Mouse (Mus musculus) cortical plate, adult 2 months (tissue): ENCODE data around the gene Atp10b. TPM values are rescaled to one million over a fixed set of nuclear protein-coding genes. Genes with fewer than 3 reads are reported as not detected.

Source experiments
- H3K27ac ChIP-seq: fragments of 200-500 bp; 2 replicates; pipeline ENCODE4 v1.5.1; 2012; ENCODE audit warnings: low read length, control low read depth, inconsistent platforms; ENCODE audit not compliant: insufficient read depth
- H3K4me1 ChIP-seq: fragments of 200-500 bp; 2 replicates; pipeline ENCODE4 v1.6.1; 2011; ENCODE audit warnings: low read length; ENCODE audit not compliant: control insufficient read depth, insufficient read depth
- H3K4me3 ChIP-seq: fragments of 200-500 bp; 2 replicates; pipeline ENCODE4 v1.5.1; 2011; ENCODE audit warnings: mild to moderate bottlenecking, low read length, control low read depth; ENCODE audit not compliant: insufficient read depth
- CTCF ChIP-seq: fragments of 200-500 bp; IDR thresholded peaks from 2 replicates; pipeline ENCODE4 v1.5.1; 2011; ENCODE audit warnings: mild to moderate bottlenecking, control low read depth, low read length; ENCODE audit not compliant: insufficient read depth; ENCODE audit errors: extremely low read depth
- POLR2A ChIP-seq: fragments of 200-500 bp; IDR thresholded peaks from 2 replicates; pipeline ENCODE4 v1.6.1; 2011; ENCODE audit warnings: mild to moderate bottlenecking, low read length, control low read depth; ENCODE audit not compliant: insufficient read depth; ENCODE audit errors: extremely low read depth
- polyA plus RNA-seq: library from polyadenylated mRNA; depleted of rRNA; stranded (reverse); fragments of >200 nt; gene quantifications from 2 replicates; pipeline ENCODE4 v1.2.3, GENCODE M21; 2012

Gene Atp10b
- polyA plus RNA-seq, 1 experiment, result 1.2 TPM

DNA sequence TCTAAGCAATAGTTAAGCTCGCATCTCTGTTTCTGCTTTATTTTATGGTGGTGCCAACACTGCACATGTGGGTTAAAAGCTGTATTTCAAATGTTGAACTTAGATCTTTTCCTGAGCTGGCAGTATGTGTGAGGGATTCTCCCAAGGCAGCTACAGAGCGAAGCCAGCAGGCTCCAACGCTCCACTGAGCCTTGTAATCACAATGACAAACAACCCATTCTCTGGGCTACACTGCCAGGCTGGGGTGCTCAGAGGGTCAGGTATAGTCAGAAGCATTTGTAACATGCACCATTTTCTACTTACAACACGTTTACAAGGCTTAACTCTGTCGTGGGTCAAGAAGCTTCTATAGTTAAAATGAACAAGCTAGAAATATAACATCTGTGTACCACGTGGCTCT, 103.4 kb downstream of the Atp10b start:
- no peak overlapping the region for H3K4me3 ChIP-seq
- no peaks in the 10 kb centered on the region for H3K4me1 ChIP-seq
- TF ChIP-seq POLR2A (no peak), CTCF (no peak)
- no peak overlapping the region for H3K27ac ChIP-seq

DNA sequence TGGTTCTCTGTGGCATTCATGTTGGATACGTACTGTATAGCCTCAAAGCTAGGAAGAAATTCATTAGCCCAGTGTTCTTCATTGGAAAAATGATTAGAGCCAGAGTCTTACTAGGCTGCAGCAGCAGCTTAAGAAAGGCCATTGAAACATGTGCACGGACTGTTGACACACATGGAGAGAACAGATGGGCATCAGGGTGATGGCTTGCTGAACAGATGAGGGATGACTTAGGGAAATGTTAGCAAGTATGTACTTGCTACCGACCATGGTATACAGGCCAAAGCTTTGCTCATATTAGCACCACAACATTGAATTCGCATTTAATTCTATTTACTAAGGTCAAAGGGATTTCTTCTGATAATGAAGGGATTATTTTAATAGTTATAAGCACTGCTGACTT, 105.6 kb downstream of the Atp10b start:
- TF ChIP-seq CTCF (no peak), POLR2A (no peak)
- no peak overlapping the region for H3K27ac ChIP-seq
- no peak overlapping the region for H3K4me3 ChIP-seq
- no peaks in the 10 kb centered on the region for H3K4me1 ChIP-seq

DNA sequence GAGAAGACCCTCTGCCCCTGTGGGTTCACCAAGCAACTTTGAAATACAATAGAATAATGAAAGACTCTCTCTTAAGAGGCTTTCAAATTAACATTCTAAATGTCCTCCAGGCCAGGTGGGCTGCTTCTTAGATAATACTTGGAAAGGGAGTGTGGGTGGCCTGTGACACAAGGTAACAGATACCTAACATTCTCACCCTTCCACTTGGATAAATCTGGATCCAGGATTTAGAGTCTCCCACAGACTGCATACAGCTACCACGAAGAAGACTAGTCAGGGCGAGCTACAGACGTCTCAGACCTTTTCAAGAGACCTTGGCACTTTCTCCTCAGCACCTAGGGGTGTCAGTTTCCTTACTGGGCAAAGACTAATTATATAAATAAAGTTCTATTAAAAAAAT, 107.6 kb downstream of the Atp10b start:
- no peak overlapping the region for H3K27ac ChIP-seq
- TF ChIP-seq POLR2A (no peak), CTCF (no peak)
- H3K4me3 ChIP-seq, result no peak overlapping the region
- H3K4me1 ChIP-seq, result no peaks in the 10 kb centered on the region

DNA sequence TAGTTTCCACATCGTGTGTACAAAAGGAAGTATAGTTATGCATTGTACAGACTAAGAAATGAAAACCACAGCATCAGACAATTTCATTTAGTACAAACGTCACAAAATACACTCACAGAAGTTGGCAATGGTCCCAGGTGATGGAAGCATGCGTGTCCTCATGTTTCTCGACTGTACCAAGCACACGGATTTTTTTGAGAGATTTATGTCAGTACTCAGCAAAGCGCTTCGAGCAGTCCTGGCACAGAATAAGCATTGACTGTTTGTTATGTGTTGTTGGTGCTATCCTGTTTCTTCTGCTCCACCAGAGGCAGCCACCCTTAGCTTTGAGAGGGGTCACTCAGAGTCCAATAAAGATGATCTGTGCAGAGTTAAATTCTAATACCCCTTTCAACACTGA, 108.1 kb downstream of the Atp10b start:
- H3K4me1 ChIP-seq, result no peaks in the 10 kb centered on the region
- no peak for TF ChIP-seq CTCF
- no peak for TF ChIP-seq POLR2A
- H3K27ac ChIP-seq, result no peak overlapping the region
- no peak overlapping the region for H3K4me3 ChIP-seq

DNA sequence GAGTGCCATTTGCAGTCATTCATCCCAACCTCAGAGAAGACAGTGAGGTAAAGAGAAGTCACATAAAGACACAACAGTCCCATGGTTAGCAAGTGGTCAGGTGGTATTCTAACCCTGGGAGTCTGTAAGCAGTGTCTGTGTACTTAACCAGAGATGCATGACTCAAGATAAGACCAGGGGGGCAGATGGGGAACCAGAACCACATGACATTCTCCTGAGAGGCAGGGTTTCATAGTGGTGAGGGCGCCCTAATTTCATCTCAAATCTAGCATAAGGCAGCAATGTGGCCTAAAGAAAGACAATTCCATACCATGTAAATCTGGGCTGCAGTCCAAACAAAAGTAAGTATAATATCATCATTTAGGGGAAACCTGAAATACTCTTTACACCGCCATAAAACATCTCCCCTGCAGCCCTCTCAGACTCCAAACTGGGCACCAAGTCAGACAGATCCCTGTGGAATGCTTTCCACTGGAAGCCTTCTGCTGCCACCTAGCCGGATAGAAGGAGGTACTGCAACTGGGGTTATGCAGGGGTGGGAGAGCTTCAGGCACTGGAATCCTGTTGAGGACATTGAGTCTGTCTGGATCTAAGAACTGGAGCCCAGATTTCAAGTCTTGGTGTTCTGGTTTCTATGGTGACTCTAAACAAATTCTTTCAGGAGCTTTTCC, 114.0 kb downstream of the Atp10b start:
- Histone ChIP-seq H3K4me3 (no peak overlapping the region), H3K4me1 (no peaks in the 10 kb centered on the region), H3K27ac (no peak overlapping the region)
- TF ChIP-seq CTCF (peak; percentile 97), POLR2A (no peak)

DNA sequence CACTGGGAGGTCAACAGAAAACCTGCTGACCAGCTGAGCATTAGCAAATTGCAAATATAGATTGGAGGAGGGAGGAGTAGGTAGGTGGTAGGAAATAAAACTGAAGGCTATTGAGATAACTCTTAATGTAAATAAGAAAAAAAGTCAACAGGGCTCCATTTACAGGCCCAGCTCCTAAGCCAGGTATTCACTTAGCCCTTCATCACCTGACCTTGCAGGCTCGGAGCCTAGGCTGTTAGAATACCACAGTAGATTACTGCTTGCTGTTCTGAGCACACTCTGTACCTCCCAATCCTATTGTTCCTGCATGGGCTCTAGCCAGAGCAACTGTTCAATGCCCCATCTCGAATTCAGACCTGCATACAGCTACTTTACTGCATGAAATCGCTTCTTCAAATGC, 117.8 kb downstream of the Atp10b start:
- no peaks in the 10 kb centered on the region for H3K4me1 ChIP-seq
- no peak for TF ChIP-seq POLR2A
- no peak for TF ChIP-seq CTCF
- H3K27ac ChIP-seq, result no peak overlapping the region
- H3K4me3 ChIP-seq, result no peak overlapping the region

DNA sequence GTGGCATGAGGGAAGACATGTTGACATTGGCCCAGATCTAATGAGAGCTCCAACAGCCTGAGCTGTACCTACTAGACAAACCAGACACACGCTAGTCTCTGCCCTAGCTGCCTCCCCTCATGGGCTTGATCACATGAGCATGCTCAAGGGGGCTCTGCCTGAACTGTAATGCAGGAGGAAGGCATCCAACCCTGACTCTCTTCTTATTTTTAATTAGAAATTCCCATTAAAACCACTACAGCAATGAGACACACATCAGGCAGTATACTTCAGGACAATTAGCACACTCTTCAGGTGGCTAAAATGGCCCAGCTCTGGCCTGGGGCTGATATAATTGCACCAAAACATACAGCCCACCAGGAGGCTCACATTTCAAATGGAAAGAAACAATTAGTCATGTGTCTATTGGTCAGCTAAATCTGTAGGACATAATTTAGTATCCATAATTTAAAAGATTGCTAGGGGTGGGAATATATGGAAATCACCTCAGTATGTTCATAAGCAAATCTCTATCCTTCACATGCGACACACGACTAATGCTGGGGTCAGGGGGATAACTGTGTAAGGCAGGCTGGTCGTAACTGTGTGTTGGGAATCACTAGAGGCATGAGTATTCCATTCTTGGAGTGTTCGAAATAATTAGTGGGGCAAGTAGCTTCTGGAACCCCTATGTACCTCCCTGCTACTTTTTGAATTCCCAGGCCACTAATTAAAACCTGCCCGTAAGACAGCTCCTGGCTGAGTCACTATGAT, 120.0 kb downstream of the Atp10b start:
- Histone ChIP-seq H3K4me3 (no peak overlapping the region), H3K4me1 (no peaks in the 10 kb centered on the region), H3K27ac (no peak overlapping the region)
- TF ChIP-seq CTCF (no peak), POLR2A (no peak)

DNA sequence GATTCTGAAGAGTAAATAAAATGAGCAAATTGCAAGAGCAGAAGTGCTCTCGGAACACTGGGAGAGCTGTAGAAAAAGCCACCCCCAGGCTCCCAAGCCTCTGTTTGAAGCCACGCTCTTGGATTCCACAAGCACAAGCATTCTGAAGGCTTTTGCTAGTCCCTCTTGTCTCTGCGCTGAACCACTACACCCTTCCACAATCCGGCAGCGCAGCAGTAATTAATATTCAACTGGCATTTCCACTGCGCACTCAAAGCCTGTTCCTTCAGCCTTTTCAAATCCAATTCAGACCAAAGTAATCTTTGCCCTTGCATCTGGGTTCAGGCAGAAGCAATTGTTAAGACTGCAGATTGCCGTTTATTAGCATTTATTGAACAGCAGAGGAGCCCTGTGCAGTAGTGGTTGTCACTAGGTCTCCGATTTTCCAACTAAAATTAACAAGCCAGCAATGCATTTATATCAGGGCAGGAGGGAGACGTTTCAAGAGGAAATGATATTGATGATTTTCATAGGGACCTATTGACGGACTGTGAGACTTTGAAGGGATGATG, 120.7 kb downstream of the Atp10b start:
- TF ChIP-seq CTCF (no peak), POLR2A (no peak)
- no peak overlapping the region for H3K4me3 ChIP-seq
- no peak overlapping the region for H3K27ac ChIP-seq
- no peaks in the 10 kb centered on the region for H3K4me1 ChIP-seq

DNA sequence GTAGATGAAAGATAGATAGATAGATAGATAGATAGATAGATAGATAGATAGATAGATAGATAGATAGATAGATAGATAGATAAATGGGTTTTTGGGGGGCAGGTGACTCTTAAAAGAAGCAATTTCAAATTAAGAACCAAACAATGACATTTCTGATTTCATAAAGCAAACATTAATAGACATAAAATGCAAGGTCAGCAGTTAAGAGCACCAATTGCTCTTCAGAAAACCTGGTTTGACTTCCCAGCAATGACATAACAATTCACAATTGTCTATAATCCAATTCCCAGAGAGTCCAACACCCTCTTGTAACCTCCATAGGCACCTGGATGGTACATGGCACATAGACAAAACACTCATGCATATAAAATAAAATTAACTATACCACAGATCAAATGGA, 124.2 kb downstream of the Atp10b start:
- no peak overlapping the region for H3K4me3 ChIP-seq
- H3K27ac ChIP-seq, result no peak overlapping the region
- TF ChIP-seq POLR2A (no peak), CTCF (no peak)
- no peaks in the 10 kb centered on the region for H3K4me1 ChIP-seq

DNA sequence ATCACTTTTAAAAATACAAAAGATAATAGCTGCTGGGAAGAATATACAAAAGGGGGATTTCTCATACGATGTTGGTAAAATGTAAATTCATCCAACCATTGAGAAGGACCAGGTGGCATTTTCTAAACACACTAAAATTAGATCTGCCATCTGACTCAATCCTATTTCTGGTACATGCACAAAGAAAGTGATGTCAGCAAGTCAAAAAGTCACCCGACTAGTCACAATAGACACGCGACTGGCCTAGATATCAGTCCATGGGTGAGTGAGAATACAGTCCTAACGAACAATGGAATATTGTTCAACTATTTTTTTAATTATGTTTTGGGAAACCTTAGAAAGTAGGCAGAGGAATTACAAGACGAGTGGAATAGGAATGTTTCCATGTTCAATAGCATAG, 147.9 kb downstream of the Atp10b start:
- TF ChIP-seq POLR2A (no peak), CTCF (no peak)
- Histone ChIP-seq H3K27ac (no peak overlapping the region), H3K4me3 (no peak overlapping the region), H3K4me1 (no peaks in the 10 kb centered on the region)
